Mouse (Mus musculus) left cerebral cortex, adult 8-10 months (tissue): ENCODE measurements at regions not wholly inside any gene's neighbourhood (a gene's known extent, or its start where the extent isn't known, plus 50 kb on each side); places are given as distances from the start of the nearest gene placed in this dataset.

Experiments used
- DNase-seq, 2 experiments: peaks; one replicate each; pipeline ENCODE4 v3.0.0; 2022; ENCODE audit warnings: low spot score in 2 of 2

GRCm38 (mm10) chr16:51457166-51457565 is 573.9 kb upstream of the Cblb start:
- no peak for DNase-seq

- DNase-seq = no peak
These were observed 555.3 kb upstream of the Cblb start for GRCm38 (mm10) chr16:51475690-51476089.

GRCm38 (mm10) chr16:51496096-51496495 is 534.9 kb upstream of the Cblb start:
- DNase-seq = no peak

- no peak for DNase-seq
These were observed 533.2 kb upstream of the Cblb start for GRCm38 (mm10) chr16:51497777-51498176.

- DNase-seq = no peak
These were observed 513.9 kb upstream of the Cblb start for GRCm38 (mm10) chr16:51517079-51517478.

GRCm38 (mm10) chr16:51520762-51521161 is 510.3 kb upstream of the Cblb start:
- no peak for DNase-seq

- DNase-seq = no peak
These were observed 509.5 kb upstream of the Cblb start for GRCm38 (mm10) chr16:51521317-51522092.

GRCm38 (mm10) chr16:51524023-51524422 is 507.0 kb upstream of the Cblb start:
- DNase-seq = no peak

GRCm38 (mm10) chr16:51532496-51532895 is 498.5 kb upstream of the Cblb start:
- peak in 1 of 2 experiments; percentile 5 for DNase-seq

- no peak for DNase-seq
These were observed 487.3 kb upstream of the Cblb start for GRCm38 (mm10) chr16:51543769-51544168.

GRCm38 (mm10) chr16:51547032-51547431 is 484.0 kb upstream of the Cblb start:
- DNase-seq = no peak

- DNase-seq = peak in 1 of 2 experiments; percentile 4
These were observed 468.0 kb upstream of the Cblb start for GRCm38 (mm10) chr16:51562866-51563658.

GRCm38 (mm10) chr16:51564064-51564463 is 467.0 kb upstream of the Cblb start:
- no peak for DNase-seq

GRCm38 (mm10) chr16:51577915-51578593 is 453.0 kb upstream of the Cblb start:
- no peak for DNase-seq

GRCm38 (mm10) chr16:51580525-51580924 is 450.5 kb upstream of the Cblb start:
- no peak for DNase-seq

- no peak for DNase-seq
These were observed 441.1 kb upstream of the Cblb start for GRCm38 (mm10) chr16:51589924-51590397.

- no peak for DNase-seq
These were observed 413.4 kb upstream of the Cblb start for GRCm38 (mm10) chr16:51617579-51617978.

GRCm38 (mm10) chr16:51646646-51647045 is 384.4 kb upstream of the Cblb start:
- DNase-seq = no peak

- DNase-seq = no peak
These were observed 380.9 kb upstream of the Cblb start for GRCm38 (mm10) chr16:51650100-51650499.

- no peak for DNase-seq
These were observed 380.3 kb upstream of the Cblb start for GRCm38 (mm10) chr16:51650683-51651082.

- no peak for DNase-seq
These were observed 369.3 kb upstream of the Cblb start for GRCm38 (mm10) chr16:51661693-51662092.

GRCm38 (mm10) chr16:51664325-51664724 is 366.7 kb upstream of the Cblb start:
- DNase-seq = no peak
